In genomic region chr17:28097308-28097707, GRCm38 (mm10) we compare ENCODE assay signal across 31 mouse cellular contexts. TPM values are rescaled to one million over a fixed set of nuclear protein-coding genes. Genes with fewer than 3 reads are reported as not detected.
DNase-seq lines count a peak whose midpoint lies in the region; ATAC-seq and TF ChIP-seq lines count a peak whose summit lies in the region.
"Had no signal": no experiment of that assay in that cellular context is flagged by ENCODE, and none has a peak within 500 bp of the region (broad histone marks: within the 10 kb centered on the region; RNA-seq: fewer than 3 reads in every experiment).

No protein-coding gene starts in this region.

- peaks cover 3% of the 10 kb centered on the region; the same call in 1 of the 2 replicates for H3K9me3 ChIP-seq in kidney, embryonic 15.5 days (replicated peaks)
- no peaks in the 10 kb centered on the region for H3K9me3 ChIP-seq in intestine, embryonic 15.5 days
- H3K9me3 ChIP-seq: heart, embryonic 10.5 days had no signal

- no peak for TF ChIP-seq POLR2A in kidney, adult 2 months (IDR thresholded peaks at IDR 0.05; ENCODE audit: low read depth, low read length)

- peak; percentile 38 for DNase-seq in kidney, adult 11 months
- no peak for DNase-seq in kidney, postnatal 14 days
- DNase-seq in kidney, adult 2 months: peak; percentile 49
- DNase-seq in kidney, postnatal 36 days: peak; percentile 22 to 44
- DNase-seq in layer of hippocampus, postnatal 10 days (ENCODE audit: low spot score in 2 of 2): no peak
- DNase-seq in ovary, adult 18-20 months (ENCODE audit: low spot score): no peak
- DNase-seq: adrenal gland, postnatal 10 days; adrenal gland, postnatal 36 days; B cell, adult 2 months; cerebellum, adult 2 months; cerebellum, adult 9-11 months; cerebellum, postnatal 36 days; embryo, embryonic 11 days; gastrocnemius, postnatal 10 days; gastrocnemius, postnatal 36 days; heart, adult 2 months; heart, postnatal 14 days; heart, postnatal 4 days had no signal

- no peak overlapping the region for H3K4me2 ChIP-seq in kidney, embryonic 15.5 days
- no peak overlapping the region for H3K4me2 ChIP-seq in intestine, embryonic 15.5 days (replicated peaks)
- H3K4me2 ChIP-seq: heart, embryonic 13.5 days; hindbrain, embryonic 14.5 days had no signal

- H3K4me3 ChIP-seq in kidney, adult 2 months (ENCODE audit: insufficient read depth, low read depth, low read length): no peak overlapping the region
- no peak overlapping the region for H3K4me3 ChIP-seq in kidney, embryonic 15.5 days (replicated peaks)
- H3K4me3 ChIP-seq in intestine, embryonic 15.5 days (replicated peaks): no peak overlapping the region
- H3K4me3 ChIP-seq: heart, adult 2 months; heart, embryonic 10.5 days; heart, embryonic 13.5 days had no signal

- no peak overlapping the region for H3K9ac ChIP-seq in kidney, embryonic 15.5 days
- no peak overlapping the region for H3K9ac ChIP-seq in intestine, embryonic 15.5 days
- H3K9ac ChIP-seq: heart, embryonic 13.5 days; hindbrain, embryonic 14.5 days had no signal

- 0 out of 2 replicates have a peak overlapping the region, but pooled peaks have one; percentile 12 for H3K27ac ChIP-seq in kidney, adult 2 months (ENCODE audit: insufficient read depth, low read depth, low read length)
- peak overlapping the region; percentile 89 for H3K27ac ChIP-seq in kidney, embryonic 15.5 days
- no peak overlapping the region for H3K27ac ChIP-seq in intestine, embryonic 15.5 days
- H3K27ac ChIP-seq: heart, adult 2 months; heart, embryonic 10.5 days; heart, embryonic 13.5 days; hindbrain, embryonic 14.5 days; hindbrain, postnatal 0 days had no signal

- 62% methylated on average over 13 of the region's 13 CpGs for WGBS in kidney, adult 2 months
- 71% methylated on average over 13 of the region's 13 CpGs for WGBS in kidney, embryonic 15.5 days
- 80% methylated on average over 13 of the region's 13 CpGs for WGBS in intestine, embryonic 15.5 days

- no peak for ATAC-seq in kidney, embryonic 15.5 days (replicated peaks; ENCODE audit: low FRiP score)
- no peak for ATAC-seq in intestine, embryonic 15.5 days
- ATAC-seq: forebrain, embryonic 14.5 days; hindbrain, postnatal 0 days; Patski had no signal

- no peaks in the 10 kb centered on the region for H3K27me3 ChIP-seq in kidney, adult 2 months (replicated peaks; ENCODE audit: control insufficient read depth, insufficient read depth, low read length)
- H3K27me3 ChIP-seq in kidney, embryonic 15.5 days: peaks cover 5% of the 10 kb centered on the region; the same call in 1 of the 2 replicates
- no peaks in the 10 kb centered on the region for H3K27me3 ChIP-seq in intestine, embryonic 15.5 days (replicated peaks)
- H3K27me3 ChIP-seq: CH12.LX had no signal

- H3K4me1 ChIP-seq in kidney, adult 2 months (ENCODE audit: control insufficient read depth, insufficient read depth, low read length): no peaks in the 10 kb centered on the region
- H3K4me1 ChIP-seq in kidney, embryonic 15.5 days: peaks cover 41% of the 10 kb centered on the region
- 0 out of 2 replicates have a peak, but pooled peaks cover 4% of the 10 kb centered on the region for H3K4me1 ChIP-seq in intestine, embryonic 15.5 days (replicated peaks)

- TF ChIP-seq CTCF in kidney, adult 2 months (conservative IDR thresholded peaks at IDR 0.05; ENCODE audit: insufficient read depth, insufficient read length, low read depth, low read length): no peak

- no peaks in the 10 kb centered on the region for H3K36me3 ChIP-seq in kidney, adult 2 months (ENCODE audit: control insufficient read depth, insufficient read depth, low read length)
- no peaks in the 10 kb centered on the region for H3K36me3 ChIP-seq in kidney, embryonic 15.5 days
- H3K36me3 ChIP-seq in intestine, embryonic 15.5 days: no peaks in the 10 kb centered on the region
- H3K36me3 ChIP-seq: G1E; heart, embryonic 13.5 days had no signal

RNA-seq across cellular contexts. Expression of gene Tcp11, which starts 16.9 kb away (rescaled TPM):
- 1.4 and 2.5 TPM in 2 replicates for polyA plus RNA-seq in kidney, adult 2 months (2012; rRNA removed)
- 5.8 and 6.1 TPM in 2 replicates for polyA plus RNA-seq in kidney, embryonic 15.5 days (2015; fragmentation: Nextera tagmentation; extraction: Ambion mirVana)
- total RNA-seq in layer of hippocampus, postnatal 10 days (2021): 1 to 10 TPM in 1 of 2 experiments, under 1 TPM in 1; 0.76 to 1.7 TPM
- polyA plus RNA-seq in intestine, embryonic 15.5 days (2015; fragmentation: Nextera tagmentation; extraction: Ambion mirVana): 1.2 and 1.6 TPM in 2 replicates
- total RNA-seq: adrenal gland, adult 18-20 months; adrenal gland, postnatal 36 days; CH12.LX; G1E; gastrocnemius, adult 18-20 months; gastrocnemius, postnatal 10 days; gastrocnemius, postnatal 36 days; heart, adult 2 months; heart, postnatal 14 days had no signal
- polyA plus RNA-seq: G1E had no signal

RNA-seq across cellular contexts. Expression of gene Scube3, which starts 44.6 kb away (rescaled TPM):
- polyA plus RNA-seq in kidney, adult 2 months (2012; rRNA removed): 2.4 and 5.4 TPM in 2 replicates
- 17.7 and 19.2 TPM in 2 replicates for polyA plus RNA-seq in kidney, embryonic 15.5 days (2015; fragmentation: Nextera tagmentation; extraction: Ambion mirVana)
- total RNA-seq in layer of hippocampus, postnatal 10 days (2021): 1 to 10 TPM; 2.5 to 3.5 TPM
- 2.0 and 2.5 TPM in 2 replicates for polyA plus RNA-seq in intestine, embryonic 15.5 days (2015; fragmentation: Nextera tagmentation; extraction: Ambion mirVana)
- total RNA-seq: granulocyte monocyte progenitor cell, adult 5-6 weeks had no signal
- polyA plus RNA-seq: G1E had no signal

Comparison
In these comparisons a context has a peak if more than half of its experiments do, and no peak if none do; other contexts are left out.
1. DNase-seq: peak in kidney, adult 11 months (single experiment), kidney, adult 2 months (single experiment) and kidney, postnatal 36 days (2 of 2); none in kidney, postnatal 14 days (single experiment), layer of hippocampus, postnatal 10 days (0 of 2) and ovary, adult 18-20 months (single experiment).